10 mouse cellular contexts compared by ENCODE assay signal in genomic region chr16:92845244-92846225, GRCm38 (mm10). TPM values are rescaled to one million over a fixed set of nuclear protein-coding genes. Genes with fewer than 3 reads are reported as not detected.
DNase-seq lines count a peak whose midpoint lies in the region; ATAC-seq and TF ChIP-seq lines count a peak whose summit lies in the region.
"Had no signal": no experiment of that assay in that cellular context is flagged by ENCODE, and none has a peak within 500 bp of the region (broad histone marks: within the 10 kb centered on the region; RNA-seq: fewer than 3 reads in every experiment).

No protein-coding gene starts in this region.

- H3K4me3 ChIP-seq in heart, postnatal 0 days (ENCODE audit: low read depth, low read length): no peak overlapping the region
- H3K4me3 ChIP-seq in limb, embryonic 15.5 days: no peak overlapping the region

- peak; percentile 26 for DNase-seq in heart, postnatal 0 days (ENCODE audit: low spot score)
- DNase-seq in heart, adult 8-10 months (ENCODE audit: low spot score): no peak
- peak; percentile 34 for DNase-seq in thymus, postnatal 0 days (ENCODE audit: low spot score)
- no peak for DNase-seq in thymus, postnatal 14 days
- DNase-seq in yolk sac, embryonic 10.5 days (ENCODE audit: low spot score): peak; percentile 17
- no peak for DNase-seq in adrenal gland, postnatal 14 days
- DNase-seq: cerebellum, adult 11 months; kidney, adult 11 months had no signal

- H3K27me3 ChIP-seq in heart, postnatal 0 days (ENCODE audit: control insufficient read depth, insufficient read depth, low read length): no peaks in the 10 kb centered on the region; the same call in 1 of the 2 replicates
- H3K27me3 ChIP-seq in limb, embryonic 15.5 days: no peaks in the 10 kb centered on the region

- no peaks in the 10 kb centered on the region for H3K4me1 ChIP-seq in heart, postnatal 0 days (ENCODE audit: control insufficient read depth, insufficient read depth)
- peaks cover 12% of the 10 kb centered on the region; the same call in 1 of the 2 replicates for H3K4me1 ChIP-seq in limb, embryonic 15.5 days

- 49% methylated on average over 26 of the region's 26 CpGs for WGBS in heart, postnatal 0 days
- 38% methylated on average over 26 of the region's 26 CpGs for WGBS in limb, embryonic 15.5 days

- peak overlapping the region; percentile 32 for H3K27ac ChIP-seq in heart, postnatal 0 days (ENCODE audit: low read depth)
- peak overlapping the region; percentile 54 for H3K27ac ChIP-seq in limb, embryonic 15.5 days

- TF ChIP-seq CTCF in heart, postnatal 0 days (IDR thresholded peaks at IDR 0.05; ENCODE audit: low read depth): no peak

- no peak for ATAC-seq in heart, postnatal 0 days (ENCODE audit: insufficient read depth, low read depth)
- 0 out of 2 replicates have a peak, but pooled peaks have one; percentile 48 for ATAC-seq in limb, embryonic 15.5 days (ENCODE audit: insufficient number of reproducible peaks, low FRiP score, low TSS enrichment, low read depth)
- ATAC-seq in activated CD4-positive, CD25-positive, alpha-beta regulatory T cell, adult 4 months: no peak

- no peak for TF ChIP-seq EP300 in heart, postnatal 0 days (IDR thresholded peaks at IDR 0.05; ENCODE audit: low read depth)

- 0 out of 2 replicates have a peak overlapping the region, but pooled peaks have one; percentile 11 for H3K4me2 ChIP-seq in heart, postnatal 0 days (ENCODE audit: low read depth, low read length)
- H3K4me2 ChIP-seq in limb, embryonic 15.5 days: peak overlapping the region; percentile 24

- no peaks in the 10 kb centered on the region for H3K36me3 ChIP-seq in heart, postnatal 0 days (replicated peaks; ENCODE audit: control insufficient read depth, insufficient read depth, low read length)
- H3K36me3 ChIP-seq in limb, embryonic 15.5 days: no peaks in the 10 kb centered on the region

- H3K9me3 ChIP-seq in heart, postnatal 0 days (replicated peaks; ENCODE audit: control insufficient read depth, low read length): no peaks in the 10 kb centered on the region
- H3K9me3 ChIP-seq in limb, embryonic 15.5 days: no peaks in the 10 kb centered on the region

- H3K9ac ChIP-seq in heart, postnatal 0 days (replicated peaks; ENCODE audit: low read depth, low read length): peak overlapping the region; percentile 18; the same call in 1 of the 2 replicates
- H3K9ac ChIP-seq in limb, embryonic 15.5 days: no peak overlapping the region

RNA-seq across cellular contexts. Expression of gene Runx1, which starts 19.6 kb away (rescaled TPM):
- 1.3 and 4.4 TPM in 2 replicates for total RNA-seq in heart, postnatal 0 days (2014; rRNA removed; ENCODE audit: low replicate concordance)
- polyA plus RNA-seq in heart, postnatal 0 days (2015; fragmentation: Nextera tagmentation; extraction: Ambion mirVana): 0.33 and 0.37 TPM in 2 replicates
- total RNA-seq in heart, adult 8-10 months (2022): 1 to 10 TPM; 1.3 to 3.3 (median 1.7) TPM
- 40.7 and 45.5 TPM in 2 replicates for polyA plus RNA-seq in thymus, postnatal 0 days (2015; fragmentation: Nextera tagmentation; extraction: Ambion mirVana)
- polyA plus RNA-seq in limb, embryonic 15.5 days (2015; fragmentation: Nextera tagmentation; extraction: Ambion mirVana): 5.9 and 7.3 TPM in 2 replicates
- 4.7 and 9.5 TPM in 2 replicates for total RNA-seq in adrenal gland, postnatal 14 days (2021)
- polyA plus RNA-seq in activated CD4-positive, CD25-positive, alpha-beta regulatory T cell, adult 4 months (2017; shearing (Covaris generic)): 10 to 100 TPM; 30.7 to 37.2 TPM

Comparison
In these comparisons a context has a peak if more than half of its experiments do, and no peak if none do; other contexts are left out.
1. DNase-seq: peak in heart, postnatal 0 days (single experiment), thymus, postnatal 0 days (single experiment) and yolk sac, embryonic 10.5 days (single experiment); none in heart, adult 8-10 months (single experiment), thymus, postnatal 14 days (single experiment) and adrenal gland, postnatal 14 days (single experiment).